Mouse (Mus musculus) heart, postnatal 0 days (tissue): Measurements from ENCODE around the gene Zscan22.

Experiments used
- CTCF ChIP-seq: IDR thresholded peaks from 2 replicates; pipeline ENCODE4 v1.5.1; 2016; ENCODE audit warnings: antibody characterized with exemption, control low read depth, low read depth
- EP300 ChIP-seq: IDR thresholded peaks from 2 replicates; pipeline ENCODE4 v1.6.1; 2016; ENCODE audit warnings: antibody characterized with exemption, low read depth

DNA sequence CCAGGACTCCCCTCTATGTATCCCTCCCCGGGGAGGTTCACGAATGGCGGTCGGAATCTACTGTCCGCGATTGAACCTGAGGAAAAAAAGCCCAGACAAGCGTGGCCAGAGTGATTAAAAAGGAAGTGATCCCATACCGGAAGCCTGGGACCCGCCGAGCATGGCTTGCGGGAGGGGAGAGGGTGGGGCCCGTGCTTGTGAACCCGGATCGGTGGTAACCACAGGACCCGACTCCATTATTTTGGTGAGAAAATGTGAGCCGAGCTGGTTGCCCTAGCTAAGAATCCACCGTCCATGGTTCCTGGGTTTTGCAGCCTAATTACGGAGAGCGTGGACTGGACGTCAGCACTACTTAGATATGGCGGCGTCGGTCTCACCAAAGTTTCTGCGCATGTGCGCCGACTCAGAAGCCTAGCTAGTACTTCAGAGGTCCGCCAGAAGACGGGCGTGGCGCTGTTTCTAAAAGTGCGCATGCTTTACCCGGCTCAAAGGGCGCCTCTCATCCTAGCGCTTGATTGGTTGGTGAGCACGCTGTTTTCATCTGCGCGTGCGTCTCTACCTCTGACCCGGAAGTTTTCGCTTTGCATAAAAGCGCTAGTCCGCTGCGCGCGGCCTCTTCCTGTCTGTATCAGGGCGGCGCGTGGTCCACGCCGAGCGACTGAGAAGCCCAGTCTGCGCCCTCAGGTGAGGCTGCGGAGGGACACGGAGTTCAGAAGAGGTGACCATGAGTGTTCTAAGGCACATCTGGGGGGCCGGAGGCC is 24.3 kb downstream of the Zscan22 start, which contains the start of gene Rps5:
- TF ChIP-seq EP300 (0 out of 2 replicates have a peak, but pooled peaks have one; percentile 56), CTCF (peak; percentile 72)
